Mouse (Mus musculus) layer of hippocampus, postnatal 10 days (tissue): ENCODE results near the gene Cdh1. TPM values are rescaled to one million over a fixed set of nuclear protein-coding genes. Genes with fewer than 3 reads are reported as not detected.

Source experiments
- total RNA-seq, 2 experiments: library from RNA; stranded (reverse); gene quantifications; 2 replicates each; pipeline ENCODE4 v1.2.3; 2021

Gene Cdh1
- total RNA-seq, 2 experiments from 2014 or later: 0.46 to 1.7 TPM

Other genes starting within 250 kb of the Cdh1 start
- gene Zfp90, start 188.0 kb upstream of the Cdh1 start, total RNA-seq: 10 to 100 TPM; 20.2 to 21.5 TPM
- not detected for gene 6030452D12Rik, start 102.8 kb upstream of the Cdh1 start, total RNA-seq
- gene Cdh3, start 92.5 kb upstream of the Cdh1 start, total RNA-seq: under 1 TPM; 0.11 to 0.32 TPM
- gene Gm10073, start 29.9 kb upstream of the Cdh1 start, total RNA-seq: 100 to 1,000 TPM; 122 to 132 TPM
- gene Tango6, start 79.7 kb downstream of the Cdh1 start, total RNA-seq: 1 to 10 TPM; 7.5 to 8.1 TPM